8 mouse cellular contexts compared by ENCODE assay signal in the genomic region with DNA sequence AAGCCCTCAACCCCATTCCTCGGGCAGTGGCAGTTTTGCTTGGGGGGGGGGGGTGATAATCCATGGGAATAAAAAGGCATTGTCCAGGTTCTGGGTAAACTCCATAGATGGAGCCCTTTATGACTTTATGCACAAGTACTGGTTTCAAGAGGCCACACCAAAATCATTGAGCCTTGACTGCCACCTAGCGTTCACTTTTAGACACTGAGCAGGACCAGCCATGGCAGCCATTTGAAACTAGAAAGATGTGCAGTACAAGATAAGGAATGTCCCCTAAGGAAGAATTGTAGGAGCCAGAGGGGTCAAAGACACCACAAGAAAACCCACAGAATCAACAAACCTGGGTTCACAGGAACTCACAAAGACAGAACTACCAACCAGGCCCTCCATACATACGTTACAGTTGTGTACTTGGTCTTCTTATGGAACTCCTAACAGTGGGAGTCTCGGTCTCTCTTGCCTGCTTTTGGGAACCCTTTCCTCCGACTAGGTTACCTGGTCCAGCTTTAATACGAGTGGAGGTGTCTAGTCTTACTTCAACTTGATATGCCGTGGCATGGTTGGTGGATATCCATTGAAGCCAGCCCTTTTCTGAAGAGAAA. TPM values are rescaled to one million over a fixed set of nuclear protein-coding genes. Genes with fewer than 3 reads are reported as not detected.
A peak's percentile ranks its signal among the peaks of the same experiment; 100 is the strongest.
DNase-seq lines count a peak whose midpoint lies in the region; ATAC-seq lines count a peak whose summit lies in the region.

No protein-coding gene starts in this region.

- no peaks in the 10 kb centered on the region for H3K9me3 ChIP-seq in embryonic facial prominence, embryonic 14.5 days (ENCODE audit: control insufficient read depth, low read length)
- H3K9me3 ChIP-seq in heart, embryonic 16.5 days (replicated peaks; ENCODE audit: control insufficient read depth, low read length) = no peaks in the 10 kb centered on the region
- no peaks in the 10 kb centered on the region for H3K9me3 ChIP-seq in liver, embryonic 11.5 days (ENCODE audit: control insufficient read depth, low read length)
- H3K9me3 ChIP-seq in neural tube, embryonic 11.5 days (ENCODE audit: control insufficient read depth, low read length) = no peaks in the 10 kb centered on the region
- H3K9me3 ChIP-seq in stomach, embryonic 16.5 days (replicated peaks; ENCODE audit: control insufficient read depth, low read length) = no peaks in the 10 kb centered on the region

- peak; percentile 10 to 34 for DNase-seq in CD8-positive naive resting alpha-beta T cell, adult 2 months (ENCODE audit: low read depth in 2 of 2, low spot score in 2 of 2)
- peak; percentile 62 to 72 for DNase-seq in adrenal gland, postnatal 36 days
- peak; percentile 77 for DNase-seq in embryonic facial prominence, embryonic 14.5 days (ENCODE audit: low spot score)
- peak; percentile 78 for DNase-seq in kidney, postnatal 14 days
- DNase-seq in liver, embryonic 11.5 days (ENCODE audit: low spot score) = peak; percentile 42
- peak; percentile 78 for DNase-seq in neural tube, embryonic 11.5 days (ENCODE audit: low spot score)

- H3K4me1 ChIP-seq in embryonic facial prominence, embryonic 14.5 days (ENCODE audit: control insufficient read depth, insufficient read depth, low read length) = no peaks in the 10 kb centered on the region
- H3K4me1 ChIP-seq in heart, embryonic 16.5 days (ENCODE audit: control insufficient read depth, insufficient read depth, low read length) = no peaks in the 10 kb centered on the region
- H3K4me1 ChIP-seq in liver, embryonic 11.5 days (replicated peaks; ENCODE audit: control insufficient read depth, insufficient read depth, low read length) = no peaks in the 10 kb centered on the region
- no peaks in the 10 kb centered on the region for H3K4me1 ChIP-seq in neural tube, embryonic 11.5 days (ENCODE audit: control insufficient read depth, insufficient read depth, low read length)
- no peaks in the 10 kb centered on the region for H3K4me1 ChIP-seq in stomach, embryonic 16.5 days (ENCODE audit: control insufficient read depth, insufficient read depth, low read length)

- H3K36me3 ChIP-seq in embryonic facial prominence, embryonic 14.5 days (ENCODE audit: control insufficient read depth, insufficient read depth, low read length) = no peaks in the 10 kb centered on the region
- no peaks in the 10 kb centered on the region for H3K36me3 ChIP-seq in heart, embryonic 16.5 days (ENCODE audit: control insufficient read depth, insufficient read depth)
- H3K36me3 ChIP-seq in liver, embryonic 11.5 days (ENCODE audit: control insufficient read depth, insufficient read depth, low read length) = no peaks in the 10 kb centered on the region
- no peaks in the 10 kb centered on the region for H3K36me3 ChIP-seq in neural tube, embryonic 11.5 days (ENCODE audit: control insufficient read depth, insufficient read depth, low read length)
- H3K36me3 ChIP-seq in stomach, embryonic 16.5 days (ENCODE audit: control insufficient read depth, insufficient read depth, low read length) = no peaks in the 10 kb centered on the region

- H3K9ac ChIP-seq in embryonic facial prominence, embryonic 14.5 days (ENCODE audit: low read depth, low read length) = no peak overlapping the region
- H3K9ac ChIP-seq in heart, embryonic 16.5 days (ENCODE audit: low read length) = no peak overlapping the region
- H3K9ac ChIP-seq in liver, embryonic 11.5 days (ENCODE audit: low read depth, low read length) = no peak overlapping the region
- H3K9ac ChIP-seq in neural tube, embryonic 11.5 days (ENCODE audit: low read length) = no peak overlapping the region
- no peak overlapping the region for H3K9ac ChIP-seq in stomach, embryonic 16.5 days (ENCODE audit: low read length)

- H3K4me3 ChIP-seq in embryonic facial prominence, embryonic 14.5 days (ENCODE audit: low read depth, low read length) = no peak overlapping the region
- no peak overlapping the region for H3K4me3 ChIP-seq in heart, embryonic 16.5 days (ENCODE audit: low read length)
- H3K4me3 ChIP-seq in liver, embryonic 11.5 days (ENCODE audit: low read depth, low read length) = no peak overlapping the region
- no peak overlapping the region for H3K4me3 ChIP-seq in neural tube, embryonic 11.5 days (ENCODE audit: low read depth, low read length)
- no peak overlapping the region for H3K4me3 ChIP-seq in stomach, embryonic 16.5 days (replicated peaks; ENCODE audit: low read length)

- H3K4me2 ChIP-seq in embryonic facial prominence, embryonic 14.5 days (ENCODE audit: low read depth, low read length) = no peak overlapping the region
- H3K4me2 ChIP-seq in heart, embryonic 16.5 days (ENCODE audit: low read depth, low read length) = no peak overlapping the region
- H3K4me2 ChIP-seq in liver, embryonic 11.5 days = no peak overlapping the region
- no peak overlapping the region for H3K4me2 ChIP-seq in neural tube, embryonic 11.5 days (ENCODE audit: low read depth)
- no peak overlapping the region for H3K4me2 ChIP-seq in stomach, embryonic 16.5 days (ENCODE audit: low read depth, low read length)

- whole genome bisulfite sequencing in embryonic facial prominence, embryonic 14.5 days = 50% methylated on average over 7 of the region's 7 CpGs
- WGBS in heart, embryonic 16.5 days = 51% methylated on average over 7 of the region's 7 CpGs
- WGBS in liver, embryonic 11.5 days = 52% methylated on average over 7 of the region's 7 CpGs
- 57% methylated on average over 7 of the region's 7 CpGs for WGBS in neural tube, embryonic 11.5 days
- WGBS in stomach, embryonic 16.5 days = 56% methylated on average over 7 of the region's 7 CpGs

- peak; percentile 77; the same call in 1 of the 2 replicates for ATAC-seq in embryonic facial prominence, embryonic 14.5 days (ENCODE audit: low read depth)
- peak; percentile 58; the same call in 1 of the 2 replicates for ATAC-seq in heart, embryonic 16.5 days (replicated peaks; ENCODE audit: extremely low read depth, insufficient read depth, low FRiP score)
- peak; percentile 68 for ATAC-seq in liver, embryonic 11.5 days (replicated peaks; ENCODE audit: low FRiP score)
- peak; percentile 82 for ATAC-seq in neural tube, embryonic 11.5 days (ENCODE audit: insufficient read depth, low FRiP score, low TSS enrichment)
- ATAC-seq in stomach, embryonic 16.5 days (ENCODE audit: insufficient read depth, low FRiP score) = 0 out of 2 replicates have a peak, but pooled peaks have one; percentile 56

- no peak overlapping the region for H3K27ac ChIP-seq in embryonic facial prominence, embryonic 14.5 days (replicated peaks; ENCODE audit: low read depth, low read length)
- H3K27ac ChIP-seq in heart, embryonic 16.5 days (ENCODE audit: low read length) = no peak overlapping the region
- no peak overlapping the region for H3K27ac ChIP-seq in liver, embryonic 11.5 days (ENCODE audit: low read depth, low read length)
- no peak overlapping the region for H3K27ac ChIP-seq in neural tube, embryonic 11.5 days (ENCODE audit: low read depth, low read length)
- no peak overlapping the region for H3K27ac ChIP-seq in stomach, embryonic 16.5 days (ENCODE audit: low read length)

- no peaks in the 10 kb centered on the region for H3K27me3 ChIP-seq in embryonic facial prominence, embryonic 14.5 days (replicated peaks; ENCODE audit: control insufficient read depth, insufficient read depth, low read length)
- no peaks in the 10 kb centered on the region for H3K27me3 ChIP-seq in heart, embryonic 16.5 days (ENCODE audit: control insufficient read depth, insufficient read depth, low read length)
- no peaks in the 10 kb centered on the region for H3K27me3 ChIP-seq in liver, embryonic 11.5 days (replicated peaks; ENCODE audit: control insufficient read depth, insufficient read depth, low read length)
- H3K27me3 ChIP-seq in neural tube, embryonic 11.5 days (ENCODE audit: control insufficient read depth, insufficient read depth, low read length) = no peaks in the 10 kb centered on the region
- H3K27me3 ChIP-seq in stomach, embryonic 16.5 days (ENCODE audit: control insufficient read depth, insufficient read depth, low read length) = no peaks in the 10 kb centered on the region

RNA-seq across cellular contexts. Expression of gene Adgrf2, which starts 40.3 kb away (rescaled TPM):
- total RNA-seq in adrenal gland, postnatal 36 days (2021) = not detected
- polyA plus RNA-seq in embryonic facial prominence, embryonic 14.5 days (2014; fragmentation: Nextera tagmentation; extraction: Ambion mirVana) = 0.50 and 0.85 TPM in 2 replicates
- 0.07 TPM in 1 of 2 replicates, not detected in the other for polyA plus RNA-seq in heart, embryonic 16.5 days (2015; fragmentation: Nextera tagmentation; extraction: Ambion mirVana)
- polyA plus RNA-seq in liver, embryonic 11.5 days (2014; fragmentation: Nextera tagmentation; extraction: Ambion mirVana) = 0.10 TPM in 1 of 2 replicates, not detected in the other
- polyA plus RNA-seq in neural tube, embryonic 11.5 days (2014; fragmentation: Nextera tagmentation; extraction: Ambion mirVana) = 0.20 TPM in 1 of 2 replicates, not detected in the other
- polyA plus RNA-seq in stomach, embryonic 16.5 days (2015; fragmentation: Nextera tagmentation; extraction: Ambion mirVana) = 2.5 and 3.4 TPM in 2 replicates

Comparison
In these comparisons a context has a peak if more than half of its experiments do, and no peak if none do; other contexts are left out.
1. DNase-seq: peak in every context shown above with its lines; median percentile 78 in kidney, postnatal 14 days; 78 in neural tube, embryonic 11.5 days; 77 in embryonic facial prominence, embryonic 14.5 days; 67 in adrenal gland, postnatal 36 days; 42 in liver, embryonic 11.5 days; 22 in CD8-positive naive resting alpha-beta T cell, adult 2 months.